Mouse (Mus musculus): ENCODE measurements at regions not wholly inside any gene's neighbourhood (a gene's known extent, or its start where the extent isn't known, plus 50 kb on each side); places are given as distances from the start of the nearest gene placed in this dataset.

GRCm38 (mm10) chr5:118908224-118908623 is 347.7 kb downstream of the Med13l start:
- Histone ChIP-seq H3K36me3 (ENCODE audit: control insufficient read depth, insufficient read depth, low read length) (no peaks in the 10 kb centered on the region), H3K4me3 (ENCODE audit: low read depth, low read length) (no peak overlapping the region), H3K27me3 (replicated peaks; ENCODE audit: control insufficient read depth, insufficient read depth, low read length) (no peaks in the 10 kb centered on the region), H3K9me3 (replicated peaks; ENCODE audit: control insufficient read depth, low read length) (peaks cover 3% of the 10 kb centered on the region; the same call in 1 of the 2 replicates), H3K4me1 (ENCODE audit: control insufficient read depth, insufficient read depth, low read length) (no peaks in the 10 kb centered on the region), H3K4me2 (ENCODE audit: low read length) (no peak overlapping the region), H3K27ac (ENCODE audit: low read depth, low read length) (no peak overlapping the region), H3K9ac (ENCODE audit: low read length) (no peak overlapping the region)
- 42% methylated on average over 7 of the region's 7 CpGs for WGBS
- no peak for ATAC-seq
- DNase-seq (ENCODE audit: low spot score) = peak; percentile 67

- Histone ChIP-seq H3K36me3 (ENCODE audit: control insufficient read depth, insufficient read depth, low read length) (no peaks in the 10 kb centered on the region), H3K9ac (ENCODE audit: low read length) (no peak overlapping the region), H3K4me2 (ENCODE audit: low read length) (no peak overlapping the region), H3K9me3 (replicated peaks; ENCODE audit: control insufficient read depth, low read length) (no peaks in the 10 kb centered on the region), H3K27me3 (replicated peaks; ENCODE audit: control insufficient read depth, insufficient read depth, low read length) (no peaks in the 10 kb centered on the region), H3K27ac (ENCODE audit: low read depth, low read length) (no peak overlapping the region), H3K4me1 (ENCODE audit: control insufficient read depth, insufficient read depth, low read length) (0 out of 2 replicates have a peak, but pooled peaks cover 2% of the 10 kb centered on the region), H3K4me3 (ENCODE audit: low read depth, low read length) (no peak overlapping the region)
- WGBS = 92% methylated on average over 6 of the region's 6 CpGs
- DNase-seq (ENCODE audit: low spot score) (no peak), ATAC-seq (no peak)
These were observed 349.3 kb downstream of the Med13l start for GRCm38 (mm10) chr5:118909756-118910155.

DNA sequence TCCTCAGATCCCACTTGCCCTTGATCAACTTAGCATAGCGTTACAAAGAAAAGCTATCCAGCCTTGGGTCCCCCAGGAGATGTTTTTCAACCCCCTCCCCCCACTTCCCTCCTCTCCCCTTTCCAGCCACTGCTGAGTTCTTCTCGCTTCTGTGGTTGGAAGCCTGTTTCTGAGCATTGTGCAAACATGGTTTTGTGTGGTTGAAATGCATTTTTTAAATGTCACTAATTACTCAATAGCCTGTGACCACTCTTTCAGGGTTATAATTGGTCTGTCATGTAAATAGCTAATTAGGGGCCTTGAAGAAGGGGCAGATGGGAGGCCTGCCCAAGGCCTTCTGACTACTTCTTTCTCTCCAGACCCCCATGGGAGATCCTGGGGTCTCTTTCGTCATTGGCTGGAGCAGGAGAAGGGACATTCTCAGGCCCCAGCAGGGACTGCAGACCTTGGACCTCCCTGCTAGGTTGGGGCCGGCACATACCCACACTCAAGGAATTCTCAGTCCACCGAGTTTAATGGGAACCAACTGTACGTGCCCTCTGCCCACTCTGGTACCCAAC is 353.8 kb downstream of the Med13l start:
- DNase-seq (ENCODE audit: low spot score) (peak; percentile 26), ATAC-seq (0 out of 2 replicates have a peak, but pooled peaks have one; percentile 4)
- WGBS = 28% methylated on average over 6 of the region's 6 CpGs
- Histone ChIP-seq H3K4me1 (ENCODE audit: control insufficient read depth, insufficient read depth, low read length) (0 out of 2 replicates have a peak, but pooled peaks cover 2% of the 10 kb centered on the region), H3K36me3 (ENCODE audit: control insufficient read depth, insufficient read depth, low read length) (no peaks in the 10 kb centered on the region), H3K4me3 (ENCODE audit: low read depth, low read length) (no peak overlapping the region), H3K27ac (ENCODE audit: low read depth, low read length) (no peak overlapping the region), H3K9ac (ENCODE audit: low read length) (no peak overlapping the region), H3K4me2 (ENCODE audit: low read length) (no peak overlapping the region), H3K9me3 (replicated peaks; ENCODE audit: control insufficient read depth, low read length) (no peaks in the 10 kb centered on the region), H3K27me3 (replicated peaks; ENCODE audit: control insufficient read depth, insufficient read depth, low read length) (no peaks in the 10 kb centered on the region)

DNA sequence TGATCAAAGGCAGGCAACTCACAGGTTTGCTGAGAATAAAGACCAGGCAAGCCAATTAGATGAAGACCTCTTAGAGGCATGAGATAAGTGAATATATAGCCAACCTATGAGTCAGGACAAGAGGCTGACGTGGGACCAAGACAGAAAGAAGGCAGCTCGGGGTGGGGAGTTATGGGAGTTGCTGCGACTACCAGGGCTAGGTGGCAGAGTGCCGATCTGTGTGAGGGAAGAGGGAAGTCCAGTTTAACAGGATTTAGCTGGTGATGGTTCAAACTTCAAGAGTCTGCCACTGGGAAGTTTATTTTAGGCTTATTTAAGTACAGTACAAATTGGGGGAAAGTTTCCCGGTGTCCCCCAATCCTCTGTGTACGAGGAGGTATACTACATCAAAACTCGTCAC is 362.9 kb downstream of the Med13l start:
- Histone ChIP-seq H3K9me3 (replicated peaks; ENCODE audit: control insufficient read depth, low read length) (no peaks in the 10 kb centered on the region), H3K27ac (ENCODE audit: low read depth, low read length) (no peak overlapping the region), H3K4me3 (ENCODE audit: low read depth, low read length) (no peak overlapping the region), H3K4me1 (ENCODE audit: control insufficient read depth, insufficient read depth, low read length) (no peaks in the 10 kb centered on the region), H3K9ac (ENCODE audit: low read length) (no peak overlapping the region), H3K27me3 (replicated peaks; ENCODE audit: control insufficient read depth, insufficient read depth, low read length) (0 out of 2 replicates have a peak, but pooled peaks cover 5% of the 10 kb centered on the region), H3K4me2 (ENCODE audit: low read length) (no peak overlapping the region), H3K36me3 (ENCODE audit: control insufficient read depth, insufficient read depth, low read length) (no peaks in the 10 kb centered on the region)
- ATAC-seq (no peak), DNase-seq (ENCODE audit: low spot score) (no peak)
- WGBS = 92% methylated on average over 7 of the region's 7 CpGs

- DNase-seq (ENCODE audit: low spot score) = no peak
- no peak for ATAC-seq
- Histone ChIP-seq H3K36me3 (ENCODE audit: control insufficient read depth, insufficient read depth, low read length) (no peaks in the 10 kb centered on the region), H3K9me3 (replicated peaks; ENCODE audit: control insufficient read depth, low read length) (no peaks in the 10 kb centered on the region), H3K9ac (ENCODE audit: low read length) (no peak overlapping the region), H3K27me3 (replicated peaks; ENCODE audit: control insufficient read depth, insufficient read depth, low read length) (0 out of 2 replicates have a peak, but pooled peaks cover 5% of the 10 kb centered on the region), H3K4me2 (ENCODE audit: low read length) (no peak overlapping the region), H3K4me3 (ENCODE audit: low read depth, low read length) (no peak overlapping the region), H3K4me1 (ENCODE audit: control insufficient read depth, insufficient read depth, low read length) (no peaks in the 10 kb centered on the region), H3K27ac (ENCODE audit: low read depth, low read length) (no peak overlapping the region)
- WGBS = 95% methylated on average over 4 of the region's 4 CpGs
These were observed 368.6 kb downstream of the Med13l start for GRCm38 (mm10) chr5:118929037-118929436.

DNA sequence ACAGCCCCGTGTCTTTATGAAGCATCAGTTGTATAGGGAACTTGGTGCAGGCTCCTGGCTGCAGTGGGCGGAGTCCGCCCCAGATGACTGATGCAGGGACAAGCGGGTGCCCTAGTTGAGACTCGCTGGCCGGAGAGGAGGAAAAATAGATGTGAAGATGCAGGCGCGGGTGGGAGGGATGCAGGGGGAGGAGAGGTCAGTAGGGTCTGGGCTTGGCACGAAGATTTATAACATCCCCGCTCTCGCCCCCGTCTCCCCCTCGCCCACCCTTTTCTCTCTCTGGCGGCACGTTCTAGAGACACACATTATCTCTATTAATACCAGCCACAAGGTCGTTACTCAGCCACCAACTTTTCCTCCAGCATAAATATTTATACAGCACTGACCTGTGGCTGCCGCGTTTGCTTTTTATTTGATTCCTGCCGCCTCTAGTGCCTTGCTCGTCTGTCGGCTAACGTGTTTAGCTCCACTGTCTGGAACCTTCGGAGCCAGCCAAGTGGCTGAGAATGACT is 369.6 kb downstream of the Med13l start:
- Histone ChIP-seq H3K36me3 (ENCODE audit: control insufficient read depth, insufficient read depth, low read length) (no peaks in the 10 kb centered on the region), H3K9me3 (replicated peaks; ENCODE audit: control insufficient read depth, low read length) (no peaks in the 10 kb centered on the region), H3K9ac (ENCODE audit: low read length) (no peak overlapping the region), H3K4me3 (ENCODE audit: low read depth, low read length) (peak overlapping the region; percentile 1), H3K27ac (ENCODE audit: low read depth, low read length) (no peak overlapping the region), H3K27me3 (replicated peaks; ENCODE audit: control insufficient read depth, insufficient read depth, low read length) (0 out of 2 replicates have a peak, but pooled peaks cover 5% of the 10 kb centered on the region), H3K4me2 (ENCODE audit: low read length) (peak overlapping the region; percentile 28), H3K4me1 (ENCODE audit: control insufficient read depth, insufficient read depth, low read length) (no peaks in the 10 kb centered on the region)
- DNase-seq (ENCODE audit: low spot score) = peak; percentile 35
- WGBS = 12% methylated on average over 23 of the region's 23 CpGs
- no peak for ATAC-seq

- Histone ChIP-seq H3K9me3 (replicated peaks; ENCODE audit: control insufficient read depth, low read length) (no peaks in the 10 kb centered on the region), H3K27me3 (replicated peaks; ENCODE audit: control insufficient read depth, insufficient read depth, low read length) (no peaks in the 10 kb centered on the region), H3K4me2 (ENCODE audit: low read length) (no peak overlapping the region), H3K4me1 (ENCODE audit: control insufficient read depth, insufficient read depth, low read length) (no peaks in the 10 kb centered on the region), H3K36me3 (ENCODE audit: control insufficient read depth, insufficient read depth, low read length) (no peaks in the 10 kb centered on the region), H3K4me3 (ENCODE audit: low read depth, low read length) (no peak overlapping the region), H3K9ac (ENCODE audit: low read length) (no peak overlapping the region), H3K27ac (ENCODE audit: low read depth, low read length) (no peak overlapping the region)
- WGBS = 91% methylated on average over 12 of the region's 12 CpGs
- no peak for DNase-seq (ENCODE audit: low spot score)
- no peak for ATAC-seq
These were observed 379.0 kb downstream of the Med13l start for GRCm38 (mm10) chr5:118939336-118940039.

DNA sequence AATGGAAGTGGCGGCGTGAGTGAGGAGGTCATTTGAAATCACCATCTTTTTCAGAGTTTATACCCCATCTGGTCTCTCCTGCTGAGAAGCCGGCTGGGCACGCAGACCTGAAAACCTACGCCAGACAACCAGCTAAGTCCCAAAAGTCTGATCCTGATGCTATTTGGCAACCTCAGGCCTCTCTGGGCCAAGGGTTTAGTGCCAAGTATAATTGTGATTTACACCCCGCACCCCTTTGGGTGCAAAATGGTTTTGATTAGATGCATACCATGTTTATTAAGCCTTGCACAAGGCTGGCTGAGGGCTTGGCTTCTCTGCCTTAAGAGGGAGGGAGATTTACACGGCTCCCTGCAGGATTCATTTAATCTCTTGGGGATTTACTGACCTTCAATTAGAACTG is 383.8 kb downstream of the Med13l start:
- Histone ChIP-seq H3K4me1 (ENCODE audit: control insufficient read depth, insufficient read depth, low read length) (no peaks in the 10 kb centered on the region; the same call in 1 of the 2 replicates), H3K9me3 (replicated peaks; ENCODE audit: control insufficient read depth, low read length) (no peaks in the 10 kb centered on the region), H3K9ac (ENCODE audit: low read length) (no peak overlapping the region), H3K27me3 (replicated peaks; ENCODE audit: control insufficient read depth, insufficient read depth, low read length) (no peaks in the 10 kb centered on the region), H3K4me2 (ENCODE audit: low read length) (no peak overlapping the region), H3K27ac (ENCODE audit: low read depth, low read length) (no peak overlapping the region), H3K4me3 (ENCODE audit: low read depth, low read length) (no peak overlapping the region), H3K36me3 (ENCODE audit: control insufficient read depth, insufficient read depth, low read length) (no peaks in the 10 kb centered on the region)
- 8% methylated on average over 7 of the region's 7 CpGs for WGBS
- ATAC-seq = no peak
- DNase-seq (ENCODE audit: low spot score) = peak; percentile 72

DNA sequence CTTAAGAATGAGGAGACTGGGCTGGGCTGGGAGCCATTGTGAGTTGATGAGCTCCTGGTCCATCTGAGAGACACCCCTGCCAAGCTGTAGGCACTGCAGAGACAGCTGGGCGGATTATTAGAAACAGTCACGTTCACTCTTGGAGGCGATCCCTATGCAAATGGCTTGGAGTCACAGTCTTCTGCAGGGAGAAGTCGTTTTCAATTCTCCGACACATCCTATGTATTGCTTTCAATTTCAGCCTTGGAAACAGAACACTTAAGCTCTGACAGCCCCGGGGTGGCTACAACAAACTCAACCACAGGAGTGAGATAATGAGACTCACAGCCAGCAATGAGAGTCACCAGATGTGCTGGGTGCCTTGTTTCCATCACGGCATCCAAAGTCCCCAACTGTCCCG is 385.6 kb downstream of the Med13l start:
- no peak overlapping the region for H3K4me3 ChIP-seq (ENCODE audit: low read depth, low read length)
- H3K36me3 ChIP-seq (ENCODE audit: control insufficient read depth, insufficient read depth, low read length) = no peaks in the 10 kb centered on the region
- H3K9ac ChIP-seq (ENCODE audit: low read length) = no peak overlapping the region
- no peak overlapping the region; the same call in 1 of the 2 replicates for H3K27ac ChIP-seq (ENCODE audit: low read depth, low read length)
- no peaks in the 10 kb centered on the region; the same call in 1 of the 2 replicates for H3K4me1 ChIP-seq (ENCODE audit: control insufficient read depth, insufficient read depth, low read length)
- no peaks in the 10 kb centered on the region for H3K9me3 ChIP-seq (replicated peaks; ENCODE audit: control insufficient read depth, low read length)
- H3K4me2 ChIP-seq (ENCODE audit: low read length) = no peak overlapping the region
- WGBS = 10% methylated on average over 8 of the region's 8 CpGs
- no peaks in the 10 kb centered on the region for H3K27me3 ChIP-seq (replicated peaks; ENCODE audit: control insufficient read depth, insufficient read depth, low read length)
- peak; percentile 77 for DNase-seq (ENCODE audit: low spot score)
- no peak for ATAC-seq
